Mouse (Mus musculus): ENCODE measurements around the gene Fgd5. TPM values are rescaled to one million over a fixed set of nuclear protein-coding genes. Genes with fewer than 3 reads are reported as not detected.

The Fgd5 gene
- polyA plus RNA-seq, 1 experiment = 3.7 TPM

GRCm38 (mm10) chr6:92089982-92090381 lies 111.3 kb downstream of the Fgd5 start:
- TF ChIP-seq CTCF (IDR thresholded peaks at IDR 0.05; ENCODE audit: control insufficient read depth, insufficient read depth, low read length) = no peak
- no peak for TF ChIP-seq POLR2A (IDR thresholded peaks at IDR 0.05; ENCODE audit: borderline replicate concordance, control insufficient read depth, low read depth, low read length)
- 93% methylated on average over 4 of the region's 4 CpGs for WGBS
- H3K27ac ChIP-seq (ENCODE audit: control insufficient read depth, insufficient read depth, low read depth, low read length, poor library complexity) = no peak overlapping the region
- H3K4me3 ChIP-seq (replicated peaks; ENCODE audit: control insufficient read depth, low read depth, low read length) = no peak overlapping the region
- no peaks in the 10 kb centered on the region for H3K4me1 ChIP-seq (ENCODE audit: control insufficient read depth, insufficient read depth, low read length)

- Histone ChIP-seq H3K27ac (ENCODE audit: control insufficient read depth, insufficient read depth, low read depth, low read length, poor library complexity) (no peak overlapping the region), H3K4me1 (ENCODE audit: control insufficient read depth, insufficient read depth, low read length) (no peaks in the 10 kb centered on the region), H3K4me3 (replicated peaks; ENCODE audit: control insufficient read depth, low read depth, low read length) (peak overlapping the region; percentile 99)
- TF ChIP-seq POLR2A (IDR thresholded peaks at IDR 0.05; ENCODE audit: borderline replicate concordance, control insufficient read depth, low read depth, low read length) (no peak), CTCF (IDR thresholded peaks at IDR 0.05; ENCODE audit: control insufficient read depth, insufficient read depth, low read length) (no peak)
- WGBS = 2% methylated on average over 4 of the region's 4 CpGs
Observed at GRCm38 (mm10) chr6:92090497-92090896, 111.8 kb downstream of the Fgd5 start.

- under 1% methylated on average over 58 of the region's 58 CpGs for WGBS
- H3K4me1 ChIP-seq (ENCODE audit: control insufficient read depth, insufficient read depth, low read length) = no peaks in the 10 kb centered on the region
- H3K4me3 ChIP-seq (replicated peaks; ENCODE audit: control insufficient read depth, low read depth, low read length) = peak within 1 kb of the TSS; percentile 99
- TF ChIP-seq CTCF (IDR thresholded peaks at IDR 0.05; ENCODE audit: control insufficient read depth, insufficient read depth, low read length) (peak; percentile 7; the same call in 1 of the 2 replicates), POLR2A (IDR thresholded peaks at IDR 0.05; ENCODE audit: borderline replicate concordance, control insufficient read depth, low read depth, low read length) (peak; percentile 75)
- peak within 1 kb of the TSS; percentile 100 for H3K27ac ChIP-seq (ENCODE audit: control insufficient read depth, insufficient read depth, low read depth, low read length, poor library complexity)
Observed at GRCm38 (mm10) chr6:92091130-92091591, 112.5 kb downstream of the Fgd5 start, which contains the start of gene Nr2c2. Gene Nr2c2 (plus strand): TSS chr6:92091390.

DNA sequence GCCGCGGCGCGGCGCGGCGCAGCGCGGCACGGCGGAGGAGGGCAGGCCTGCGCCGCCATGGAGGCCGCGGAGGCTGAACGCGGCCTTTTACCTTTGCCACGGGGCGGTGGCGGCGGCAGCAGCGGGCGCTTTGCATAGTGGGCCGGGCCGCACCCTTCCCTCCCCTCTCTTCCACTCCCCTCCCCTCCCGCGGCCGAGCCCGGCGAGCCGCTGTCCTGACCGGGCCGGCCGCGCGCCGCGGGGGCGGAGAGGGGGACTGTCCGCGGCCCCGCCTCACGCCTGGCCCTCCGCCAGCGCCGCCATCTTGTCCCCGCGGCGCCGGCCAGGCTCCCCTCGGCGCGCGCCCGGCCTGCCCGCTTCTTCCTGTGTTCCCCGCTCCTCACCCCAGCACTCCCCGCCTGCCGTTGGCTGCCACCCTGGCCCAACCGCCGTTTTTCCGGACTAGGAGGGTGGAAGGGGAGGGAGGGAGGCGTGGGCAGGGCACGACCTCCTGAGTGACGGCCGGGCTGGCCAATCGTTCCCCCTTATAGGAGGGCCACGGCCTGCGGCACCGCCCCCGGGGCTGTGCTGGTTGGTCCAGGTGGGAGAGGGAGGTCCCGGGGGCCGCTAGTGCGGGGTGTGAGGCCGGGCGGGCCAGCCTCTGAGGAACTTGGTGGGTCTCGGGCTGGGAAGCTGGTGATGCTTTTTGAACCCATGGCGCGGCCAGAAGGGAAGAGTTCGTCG lies 113.2 kb downstream of the Fgd5 start:
- H3K27ac ChIP-seq (ENCODE audit: control insufficient read depth, insufficient read depth, low read depth, low read length, poor library complexity) = peak overlapping the region; percentile 100
- WGBS = under 1% methylated on average over 73 of the region's 81 CpGs
- TF ChIP-seq POLR2A (IDR thresholded peaks at IDR 0.05; ENCODE audit: borderline replicate concordance, control insufficient read depth, low read depth, low read length) (peak; percentile 53; the same call in 1 of the 2 replicates), CTCF (IDR thresholded peaks at IDR 0.05; ENCODE audit: control insufficient read depth, insufficient read depth, low read length) (no peak)
- peak overlapping the region; percentile 99 for H3K4me3 ChIP-seq (replicated peaks; ENCODE audit: control insufficient read depth, low read depth, low read length)
- no peaks in the 10 kb centered on the region for H3K4me1 ChIP-seq (ENCODE audit: control insufficient read depth, insufficient read depth, low read length)

DNA sequence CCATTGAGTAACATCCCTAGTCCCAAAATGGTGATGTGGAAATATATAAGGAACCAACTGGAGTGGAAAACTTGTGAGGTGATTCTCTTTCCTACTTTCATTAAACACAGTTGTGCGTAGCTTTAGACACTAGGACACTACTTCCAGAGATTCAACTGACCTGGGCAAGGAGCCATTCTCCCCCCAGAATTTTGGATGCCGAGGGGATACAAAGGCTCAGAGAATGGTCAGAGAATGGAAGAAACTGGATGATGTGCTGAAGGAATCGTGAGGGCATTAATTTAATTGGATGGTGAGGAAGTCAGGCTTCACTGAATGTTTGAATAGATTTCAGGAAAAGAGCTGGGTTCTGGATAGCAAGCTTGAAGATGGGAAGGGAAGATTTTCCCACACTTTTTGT lies 114.1 kb downstream of the Fgd5 start:
- 11% methylated on average over 3 of the region's 3 CpGs for WGBS
- TF ChIP-seq CTCF (IDR thresholded peaks at IDR 0.05; ENCODE audit: control insufficient read depth, insufficient read depth, low read length) = no peak
- TF ChIP-seq POLR2A (IDR thresholded peaks at IDR 0.05; ENCODE audit: borderline replicate concordance, control insufficient read depth, low read depth, low read length) = no peak
- H3K27ac ChIP-seq (ENCODE audit: control insufficient read depth, insufficient read depth, low read depth, low read length, poor library complexity) = no peak overlapping the region
- H3K4me1 ChIP-seq (ENCODE audit: control insufficient read depth, insufficient read depth, low read length) = no peaks in the 10 kb centered on the region; the same call in 1 of the 2 replicates
- peak overlapping the region; percentile 99 for H3K4me3 ChIP-seq (replicated peaks; ENCODE audit: control insufficient read depth, low read depth, low read length)

GRCm38 (mm10) chr6:92093869-92094268 lies 115.2 kb downstream of the Fgd5 start:
- Histone ChIP-seq H3K27ac (ENCODE audit: control insufficient read depth, insufficient read depth, low read depth, low read length, poor library complexity) (no peak overlapping the region), H3K4me1 (ENCODE audit: control insufficient read depth, insufficient read depth, low read length) (no peaks in the 10 kb centered on the region; the same call in 1 of the 2 replicates), H3K4me3 (replicated peaks; ENCODE audit: control insufficient read depth, low read depth, low read length) (no peak overlapping the region)
- 54% methylated on average over 2 of the region's 2 CpGs for WGBS
- TF ChIP-seq POLR2A (IDR thresholded peaks at IDR 0.05; ENCODE audit: borderline replicate concordance, control insufficient read depth, low read depth, low read length) = no peak
- no peak for TF ChIP-seq CTCF (IDR thresholded peaks at IDR 0.05; ENCODE audit: control insufficient read depth, insufficient read depth, low read length)

DNA sequence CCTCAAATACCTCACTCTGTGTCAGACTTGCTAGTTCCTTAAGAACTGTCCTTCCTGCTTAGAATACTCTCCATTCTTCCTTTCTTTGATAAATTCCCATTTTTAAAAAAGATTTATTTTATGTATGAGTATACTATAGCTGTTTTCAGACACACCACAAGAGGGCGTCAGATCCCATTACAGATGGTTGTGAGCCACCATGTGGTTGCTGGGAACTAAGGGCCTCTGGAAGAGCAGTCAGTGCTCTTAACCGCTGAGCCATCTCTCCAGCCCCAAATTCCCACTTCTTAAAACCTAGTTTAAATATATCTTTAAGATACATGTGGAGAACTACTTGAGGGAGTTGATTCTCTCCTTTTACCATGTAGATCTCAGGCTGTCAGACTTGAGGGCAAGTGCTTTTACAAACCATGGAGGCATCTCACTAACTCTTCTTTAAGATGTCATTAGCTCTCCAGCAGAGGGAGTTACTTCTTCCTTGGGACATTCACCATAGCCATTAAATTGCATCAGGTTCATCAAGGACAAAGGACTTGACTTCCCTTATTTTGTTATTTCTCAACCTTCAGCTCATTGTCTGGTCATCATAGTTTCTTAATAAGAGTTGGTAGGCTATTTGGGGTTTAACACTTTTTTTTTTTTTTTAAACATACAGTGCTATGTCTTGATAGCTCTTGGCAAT lies 122.1 kb downstream of the Fgd5 start:
- H3K4me1 ChIP-seq (ENCODE audit: control insufficient read depth, insufficient read depth, low read length) = no peaks in the 10 kb centered on the region; the same call in 1 of the 2 replicates
- no peak overlapping the region for H3K27ac ChIP-seq (ENCODE audit: control insufficient read depth, insufficient read depth, low read depth, low read length, poor library complexity)
- no peak for TF ChIP-seq CTCF (IDR thresholded peaks at IDR 0.05; ENCODE audit: control insufficient read depth, insufficient read depth, low read length)
- no peak for TF ChIP-seq POLR2A (IDR thresholded peaks at IDR 0.05; ENCODE audit: borderline replicate concordance, control insufficient read depth, low read depth, low read length)

DNA sequence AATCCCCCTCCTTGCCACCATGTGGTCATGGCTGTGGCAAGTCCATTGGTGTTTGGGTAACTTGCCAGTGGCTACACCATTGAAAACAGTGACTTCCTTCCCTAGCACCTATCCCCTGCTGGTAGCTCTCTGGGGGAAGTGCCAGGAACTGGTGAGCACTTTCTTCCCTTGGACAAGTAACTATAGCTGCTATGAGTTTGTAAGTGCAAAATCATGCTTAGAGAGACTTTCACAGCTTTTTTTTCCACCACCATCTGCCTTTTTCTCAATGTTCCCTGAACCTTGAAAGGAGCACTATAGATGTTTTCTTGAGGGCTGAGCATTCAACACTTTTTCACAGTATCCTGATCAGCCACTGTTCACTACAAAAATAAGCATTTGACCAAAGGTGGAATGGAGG lies 145.9 kb downstream of the Fgd5 start:
- TF ChIP-seq CTCF (IDR thresholded peaks at IDR 0.05; ENCODE audit: control insufficient read depth, insufficient read depth, low read length) = no peak
- no peak for TF ChIP-seq POLR2A (IDR thresholded peaks at IDR 0.05; ENCODE audit: borderline replicate concordance, control insufficient read depth, low read depth, low read length)

More for the DNA sequence above, 122.1 kb downstream of the Fgd5 start:
- WGBS = 68% methylated on average over 2 of the region's 2 CpGs
- no peak overlapping the region for H3K4me3 ChIP-seq (replicated peaks; ENCODE audit: control insufficient read depth, low read depth, low read length)

More for the DNA sequence above, 145.9 kb downstream of the Fgd5 start:
- Histone ChIP-seq H3K4me3 (replicated peaks; ENCODE audit: control insufficient read depth, low read depth, low read length) (no peak overlapping the region), H3K27ac (ENCODE audit: control insufficient read depth, insufficient read depth, low read depth, low read length, poor library complexity) (no peak overlapping the region), H3K4me1 (ENCODE audit: control insufficient read depth, insufficient read depth, low read length) (no peaks in the 10 kb centered on the region; the same call in 1 of the 2 replicates)

Other genes with a start within 250 kb of the Fgd5 start
- not detected in 2 replicates for gene Grip2, start 151.6 kb upstream of the Fgd5 start, polyA plus RNA-seq (2011; ENCODE audit: insufficient read depth, insufficient read length, low replicate concordance, missing spikeins)
- gene Ccdc174, start 100.8 kb upstream of the Fgd5 start, polyA plus RNA-seq (2011; ENCODE audit: insufficient read depth, insufficient read length, low replicate concordance, missing spikeins) = 25.3 and 25.8 TPM in 2 replicates
- 0.36 TPM in 1 of 2 replicates, not detected in the other for gene 4930590J08Rik, start 76.1 kb upstream of the Fgd5 start, polyA plus RNA-seq (2011; ENCODE audit: insufficient read depth, insufficient read length, low replicate concordance, missing spikeins)
- gene Nr2c2, start 112.5 kb downstream of the Fgd5 start, polyA plus RNA-seq (2011; ENCODE audit: insufficient read depth, insufficient read length, low replicate concordance, missing spikeins) = 14.5 and 19.9 TPM in 2 replicates
- gene Mrps25, start 205.2 kb downstream of the Fgd5 start, polyA plus RNA-seq (2011; ENCODE audit: insufficient read depth, insufficient read length, low replicate concordance, missing spikeins) = 42.3 and 63.3 TPM in 2 replicates
- gene Rbsn, start 236.0 kb downstream of the Fgd5 start, polyA plus RNA-seq (2011; ENCODE audit: insufficient read depth, insufficient read length, low replicate concordance, missing spikeins) = 7.7 and 8.5 TPM in 2 replicates

Measured in bone marrow, adult 2 months (tissue).